Mouse (Mus musculus) adrenal gland, adult (tissue): ENCODE results near the gene C1qc.

Experiments
- DNase-seq, 2 experiments: peaks; one replicate each; pipeline ENCODE4 v3.0.0; 2022 to 2023; ENCODE audit warnings: low spot score in 1 of 2; ENCODE audit not compliant: inconsistent age in 2 of 2

The C1qc gene

DNA sequence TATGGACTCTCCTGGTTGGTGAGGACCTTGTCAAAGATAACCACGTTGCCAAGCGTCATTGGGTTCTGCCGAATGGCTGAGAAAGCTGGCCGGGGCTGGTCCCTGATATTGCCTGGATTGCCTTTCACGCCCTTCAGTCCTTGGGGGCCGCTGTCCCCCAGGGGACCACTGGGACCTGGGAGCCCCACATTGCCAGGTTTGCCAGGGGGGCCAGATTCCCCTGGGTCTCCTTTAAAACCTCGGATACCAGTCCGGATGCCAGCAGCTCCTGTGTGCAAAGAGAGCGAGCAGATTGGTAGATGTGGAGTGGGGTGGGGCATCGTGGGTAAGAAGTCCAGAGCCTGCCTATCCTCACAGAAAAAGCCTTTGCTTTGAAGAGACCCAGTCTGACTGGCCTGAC, 3.6 kb upstream of the C1qc start:
- DNase-seq = peak in 1 of 2 experiments; percentile 25

DNA sequence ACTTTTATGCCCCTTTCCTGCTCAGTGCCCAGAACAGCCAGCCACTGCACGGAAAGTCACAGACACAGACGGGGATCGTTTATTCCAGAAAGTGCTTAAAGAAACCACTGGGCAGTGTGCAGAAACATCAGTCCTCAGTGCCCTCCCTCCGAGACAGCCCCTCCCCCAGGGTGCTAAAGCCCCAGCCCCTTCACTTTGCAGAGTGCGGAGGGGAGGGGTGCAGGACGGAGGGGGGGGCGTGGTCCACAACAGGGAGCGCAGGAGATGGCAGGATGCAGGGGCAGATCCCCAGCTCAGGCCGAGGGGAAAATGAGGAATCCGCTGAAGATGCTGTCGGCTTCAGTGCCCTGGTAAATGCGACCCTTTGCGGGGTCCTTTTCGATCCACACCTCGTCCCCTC, 3.0 kb upstream of the C1qc start:
- DNase-seq = peak in 1 of 2 experiments; percentile 34

DNA sequence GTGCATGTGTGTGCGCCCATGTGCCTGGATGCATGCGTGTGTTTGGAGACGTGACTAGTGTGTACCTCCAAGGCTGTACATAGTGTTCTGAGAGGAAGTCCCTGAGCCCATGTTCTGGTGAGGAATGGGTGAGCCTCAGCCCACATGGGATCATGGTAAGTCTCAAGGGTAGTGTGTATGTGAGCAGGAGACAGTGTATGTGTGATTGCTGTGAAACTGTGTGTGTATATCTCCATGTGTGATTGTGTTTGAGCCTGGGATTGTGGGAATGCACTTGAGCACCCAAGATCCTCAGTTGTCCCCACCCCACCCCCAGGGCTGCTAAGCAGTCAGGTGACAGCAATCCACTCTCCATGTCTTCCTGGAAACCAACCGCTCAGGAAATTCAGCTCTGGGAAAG, 2.0 kb upstream of the C1qc start:
- DNase-seq = no peak

- peak in 1 of 2 experiments; percentile 65 for DNase-seq
These were observed 1.1 kb upstream of the C1qc start for GRCm38 (mm10) chr4:136893691-136894543.

DNA sequence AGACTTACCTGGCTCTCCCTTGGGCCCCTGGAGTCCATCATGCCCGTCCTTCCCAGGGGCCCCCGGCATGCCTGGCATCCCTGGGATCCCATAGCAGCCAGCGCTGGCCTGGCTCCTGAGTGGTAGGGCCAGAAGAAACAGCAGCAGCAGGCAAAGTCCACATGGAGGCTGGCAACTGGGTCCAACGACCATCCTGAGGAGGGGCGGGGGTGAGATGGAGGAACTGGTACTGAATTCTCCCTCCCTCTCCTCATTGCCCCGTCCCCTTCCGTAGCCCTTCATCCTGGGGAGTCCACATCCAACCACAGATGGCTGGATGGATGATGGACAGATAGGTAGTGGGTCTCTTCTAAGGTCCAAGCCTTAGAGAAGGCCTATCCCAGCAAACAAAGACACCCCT, 494 bp downstream of the C1qc start:
- no peak for DNase-seq

DNA sequence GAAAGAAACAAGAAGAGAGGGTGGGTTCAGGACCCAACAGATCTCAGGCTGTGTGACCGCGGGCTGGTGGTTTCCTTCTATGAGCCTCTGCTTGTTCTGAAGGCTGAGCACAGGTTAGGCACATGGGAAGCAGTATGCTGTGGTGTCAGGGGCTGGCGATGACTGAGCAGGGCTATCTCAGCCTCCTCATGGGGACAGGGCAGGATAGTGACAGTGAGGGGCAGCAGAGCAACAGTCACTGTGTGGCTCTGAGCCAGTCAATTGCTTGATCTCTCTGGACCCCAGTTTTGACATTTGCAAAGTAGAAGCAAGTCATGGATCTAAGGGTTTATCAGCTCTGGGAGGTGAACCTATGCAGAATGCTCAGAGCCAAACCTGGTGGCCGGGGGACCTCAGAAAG, 1.8 kb downstream of the C1qc start:
- no peak for DNase-seq

GRCm38 (mm10) chr4:136889981-136890380, 2.9 kb downstream of the C1qc start:
- DNase-seq = no peak

DNA sequence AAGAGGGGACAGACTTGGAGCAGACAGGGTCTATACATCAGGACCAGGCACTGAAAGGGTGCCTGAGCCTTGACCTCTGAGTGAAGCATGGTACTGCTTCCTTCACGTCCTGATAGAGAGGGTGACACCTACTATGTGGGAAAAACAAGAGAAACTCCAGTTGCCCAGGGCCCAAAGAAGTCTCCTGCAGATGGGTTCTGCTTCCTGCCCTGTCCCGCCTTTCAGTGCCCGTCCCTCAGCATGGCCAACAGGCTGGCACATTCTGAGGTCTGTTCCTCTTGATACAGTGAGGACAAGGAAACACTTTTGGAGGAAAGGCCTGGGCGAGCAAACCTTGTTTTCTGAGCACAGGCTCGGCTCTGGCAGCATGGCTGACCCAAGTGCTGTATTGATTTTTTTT, 5.2 kb downstream of the C1qc start:
- no peak for DNase-seq

DNA sequence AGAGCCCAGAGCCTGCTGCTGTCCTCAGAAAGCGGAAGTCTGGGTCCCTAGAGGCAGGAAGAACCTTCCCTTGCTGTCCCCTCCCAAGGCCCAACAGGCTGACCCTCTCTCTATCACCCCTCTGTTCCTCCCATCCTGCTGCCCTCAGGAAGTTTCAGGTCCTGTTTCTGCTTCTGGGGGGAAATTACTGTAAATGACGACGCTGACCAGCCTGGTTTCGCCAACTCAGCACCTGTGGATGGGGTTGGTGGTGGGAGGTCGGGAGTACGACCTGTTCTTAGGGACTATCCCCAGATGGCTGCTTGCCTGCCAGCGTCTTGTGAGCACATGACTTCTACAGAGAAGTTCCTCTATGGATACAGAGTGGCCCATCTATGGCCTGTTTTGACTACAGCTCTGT, 6.8 kb downstream of the C1qc start, which contains the start of gene C1qb:
Gene C1qb, minus strand, starts transcription at position 87 of the 400 bp plus-strand sequence.
- no peak for DNase-seq

GRCm38 (mm10) chr4:136878601-136879000, 14.3 kb downstream of the C1qc start:
- peak in 1 of 2 experiments; percentile 55 for DNase-seq

DNA sequence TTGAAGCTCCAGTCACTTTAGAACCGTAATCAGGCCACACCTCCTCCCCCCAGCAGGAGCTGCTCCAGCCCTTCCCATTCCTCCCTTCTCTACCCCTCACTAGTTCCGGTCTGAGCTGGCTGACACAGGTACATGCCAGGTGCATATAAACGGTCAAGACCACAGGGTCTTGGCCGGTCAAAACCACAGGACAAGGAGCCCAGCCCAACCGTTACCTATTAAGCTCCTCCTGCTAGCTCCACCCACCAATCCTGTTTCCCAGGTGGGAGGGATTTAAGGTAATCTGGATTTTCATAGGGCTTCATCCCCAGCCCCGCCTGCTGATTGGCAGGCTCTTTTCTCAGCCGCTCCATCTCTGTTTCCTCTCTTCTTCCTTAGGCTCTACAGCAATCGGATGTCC, 14.7 kb downstream of the C1qc start:
- no peak for DNase-seq

DNA sequence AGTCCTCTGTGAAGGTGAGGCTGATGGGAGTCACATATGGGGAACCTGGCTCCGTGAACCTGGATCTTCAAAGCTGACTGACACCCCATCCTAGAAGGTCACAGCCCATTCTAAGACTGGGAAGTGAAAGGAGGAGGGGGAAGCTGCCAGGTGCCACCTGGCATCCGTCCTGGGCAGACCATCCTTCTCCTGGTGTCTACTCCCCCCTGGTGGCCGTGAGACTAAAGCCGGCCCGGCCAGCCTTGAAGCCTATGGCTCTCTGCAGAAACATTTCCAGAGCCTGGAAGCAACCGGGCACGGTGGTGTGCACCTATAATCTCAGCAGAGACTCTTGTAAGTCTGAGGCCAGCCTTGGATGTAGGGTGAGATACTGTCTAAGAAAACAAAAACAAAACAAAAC, 15.9 kb downstream of the C1qc start:
- peak in 1 of 2 experiments; percentile 74 for DNase-seq

DNA sequence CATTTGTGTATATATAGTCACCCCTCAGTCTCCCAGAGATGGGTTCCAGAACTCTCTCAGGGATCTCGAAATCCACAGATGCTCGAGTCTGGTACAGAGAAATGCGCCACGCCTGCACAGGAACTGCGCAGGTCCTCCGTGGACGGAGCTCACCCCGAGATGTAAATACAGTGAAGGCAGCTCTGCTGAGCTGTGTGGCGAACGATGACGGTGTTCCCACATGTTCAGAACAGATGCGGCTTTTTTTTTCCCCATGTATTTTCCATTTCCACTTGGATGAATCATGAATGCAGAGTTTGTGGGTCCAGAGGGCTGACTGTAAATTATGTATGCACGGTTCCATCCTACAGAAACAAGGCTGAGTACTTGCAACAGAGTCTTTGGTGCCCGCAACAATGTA, 17.9 kb downstream of the C1qc start:
- DNase-seq = no peak

DNA sequence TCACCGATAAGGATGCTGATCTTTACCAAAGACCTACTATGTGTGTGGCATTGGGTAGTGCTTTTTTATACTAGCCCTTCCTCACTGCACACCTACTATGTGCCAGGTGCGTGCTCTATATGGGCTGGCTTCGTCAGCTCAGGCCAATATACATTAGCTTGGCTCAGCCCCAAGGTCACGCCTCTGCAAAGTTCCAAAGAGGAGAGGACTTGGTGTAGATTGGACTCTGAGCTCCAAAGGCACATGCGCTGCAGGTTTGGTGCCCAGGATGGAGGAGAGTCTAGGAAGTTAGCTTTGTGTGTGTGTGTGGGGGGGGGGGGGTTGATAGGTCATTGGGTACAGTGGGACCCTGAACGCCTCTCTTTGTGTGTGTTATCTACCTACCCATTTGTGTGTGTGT, 24.5 kb downstream of the C1qc start:
- DNase-seq = no peak

DNA sequence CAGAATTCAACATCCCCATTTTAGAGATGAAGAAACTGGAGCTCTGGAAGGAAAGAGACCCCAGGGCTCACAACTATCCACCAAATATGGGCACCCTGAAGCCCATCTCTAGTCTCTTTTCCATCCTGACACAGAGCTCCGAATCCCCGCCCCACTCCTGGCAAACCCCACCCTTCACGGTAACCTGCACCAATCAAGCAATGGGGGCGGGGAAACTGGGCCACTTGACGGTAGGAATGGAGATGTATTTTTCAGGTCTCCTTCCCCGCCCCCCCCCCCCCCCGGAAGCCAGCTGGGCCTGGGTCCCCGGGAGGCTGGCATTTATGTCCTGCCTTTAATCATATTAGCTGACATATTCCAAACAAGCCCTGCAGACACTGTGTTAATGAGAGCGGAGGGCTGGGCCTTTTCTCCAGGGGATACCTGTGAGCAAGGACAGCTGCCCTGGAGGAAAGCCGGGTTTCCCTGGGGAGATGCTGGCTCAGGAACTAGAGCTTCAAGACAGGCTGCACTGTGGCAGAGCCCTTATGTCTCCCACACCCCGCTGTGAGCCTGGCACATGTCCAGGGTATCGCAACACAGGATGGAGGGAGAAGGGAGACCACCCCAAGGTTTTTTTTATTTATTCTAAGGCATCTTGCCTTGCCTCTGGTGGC, 25.0 kb downstream of the C1qc start:
- no peak for DNase-seq

DNA sequence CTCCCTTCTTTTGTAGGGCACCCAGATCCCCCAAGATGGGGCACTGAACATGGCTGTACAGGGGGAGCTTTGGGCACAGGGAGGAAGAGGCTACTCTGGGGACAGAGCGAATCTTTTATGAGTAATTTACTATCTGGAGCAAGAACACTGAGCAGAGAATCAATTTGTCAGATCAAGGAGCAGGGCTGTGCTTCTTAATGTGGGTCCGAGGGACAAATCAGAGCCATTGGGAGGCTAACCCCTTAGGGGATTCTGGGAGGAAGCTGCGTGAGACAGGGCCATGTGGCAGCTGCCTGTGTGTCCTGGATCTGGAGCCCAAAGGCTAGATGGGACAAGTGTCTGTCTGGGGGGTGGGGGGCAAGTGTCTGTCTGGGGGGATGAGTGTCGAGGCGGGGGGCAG, 27.3 kb downstream of the C1qc start:
- DNase-seq = no peak

DNA sequence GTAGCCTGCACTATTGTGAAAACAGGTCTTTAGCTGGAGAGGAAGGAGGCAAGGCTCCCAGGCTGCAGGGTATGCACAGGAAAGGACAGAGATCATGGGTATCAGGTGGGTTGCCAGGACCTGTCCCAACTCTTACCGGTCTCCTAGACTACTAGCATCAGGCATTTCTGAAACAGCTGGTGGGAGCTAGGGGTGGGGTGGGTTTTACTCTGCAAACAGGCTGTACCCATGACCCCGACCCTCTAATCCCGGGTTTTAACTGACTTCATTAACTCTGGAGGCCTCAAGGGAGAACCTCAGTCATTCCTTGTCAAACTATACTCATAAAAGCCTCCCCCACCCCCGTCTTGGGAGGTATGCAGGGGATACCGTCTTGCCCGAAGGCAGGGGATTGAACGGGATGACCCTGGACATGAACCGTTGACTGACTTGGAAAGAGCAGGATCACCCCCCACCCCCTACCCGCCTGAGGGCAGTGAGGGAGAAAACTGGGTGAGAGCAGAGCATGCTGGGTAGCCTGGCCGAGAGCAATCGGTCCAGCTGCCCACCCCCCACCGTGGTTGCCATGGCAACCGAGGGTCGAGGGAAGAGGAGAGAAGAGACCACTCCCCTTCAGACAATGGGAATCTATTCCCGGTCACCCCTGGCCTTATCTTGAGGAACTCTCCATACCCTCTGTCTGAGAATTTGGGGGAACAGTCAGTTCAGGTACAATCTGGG, 28.0 kb downstream of the C1qc start:
- DNase-seq = no peak

DNA sequence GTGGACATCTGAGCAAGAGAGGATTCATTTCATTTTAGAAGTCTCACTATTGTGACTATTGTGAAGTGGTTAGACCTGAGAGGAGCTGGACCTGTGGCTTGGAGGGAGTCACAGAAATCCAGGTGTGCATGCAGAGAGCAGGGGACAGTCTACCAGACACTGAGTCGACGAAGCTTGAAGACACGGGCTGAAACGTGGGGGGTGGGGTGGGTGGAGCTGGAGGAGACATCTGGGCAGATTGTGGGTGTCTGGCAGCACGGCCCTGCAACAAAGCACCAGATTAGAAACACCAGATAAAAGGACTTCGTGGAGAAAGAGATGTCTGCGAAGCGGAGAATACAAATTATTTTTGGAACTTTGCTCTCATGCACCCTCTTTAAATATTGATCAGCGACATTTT, 29.3 kb downstream of the C1qc start:
- DNase-seq = no peak

DNA sequence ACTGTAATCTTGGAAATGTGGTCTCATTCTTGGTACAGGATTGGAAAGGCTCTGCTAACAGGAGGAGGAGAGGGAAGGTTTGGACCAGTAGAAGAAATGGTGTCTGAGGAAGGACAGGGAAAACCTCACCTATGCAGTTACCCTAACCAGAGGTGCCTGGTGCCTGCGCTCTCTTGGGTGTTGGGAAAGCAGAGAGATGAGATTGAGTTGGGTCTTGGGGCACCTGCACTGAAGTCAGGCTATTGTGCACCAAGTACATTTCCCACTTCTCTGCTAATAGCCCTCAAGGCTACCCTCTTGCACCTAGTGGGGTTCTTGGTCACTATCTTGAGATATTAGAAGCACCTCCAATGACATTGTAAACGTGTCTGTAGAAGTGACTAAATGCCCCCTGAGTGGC, 30.5 kb downstream of the C1qc start:
- no peak for DNase-seq

DNA sequence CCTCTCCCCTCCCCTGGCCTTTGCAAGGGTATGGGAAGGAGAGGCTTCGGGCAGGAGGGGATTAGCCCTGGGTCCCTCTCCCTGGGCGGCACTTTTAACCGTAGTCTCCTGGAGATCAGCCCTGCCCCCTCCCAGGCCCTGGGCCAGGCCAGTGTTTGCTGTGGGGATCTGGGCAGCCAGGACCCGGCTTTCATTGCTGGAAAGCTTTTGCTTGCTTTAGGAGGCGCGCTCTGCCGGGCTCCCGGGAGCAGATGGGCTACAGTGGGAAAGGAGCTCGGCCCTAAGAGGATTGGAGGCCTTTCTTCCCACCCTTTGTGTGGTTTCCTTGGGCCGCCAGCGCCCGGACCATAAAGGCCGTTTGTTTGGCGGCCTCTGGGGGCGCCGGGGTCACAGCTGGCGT, 31.1 kb downstream of the C1qc start:
- DNase-seq = no peak

DNA sequence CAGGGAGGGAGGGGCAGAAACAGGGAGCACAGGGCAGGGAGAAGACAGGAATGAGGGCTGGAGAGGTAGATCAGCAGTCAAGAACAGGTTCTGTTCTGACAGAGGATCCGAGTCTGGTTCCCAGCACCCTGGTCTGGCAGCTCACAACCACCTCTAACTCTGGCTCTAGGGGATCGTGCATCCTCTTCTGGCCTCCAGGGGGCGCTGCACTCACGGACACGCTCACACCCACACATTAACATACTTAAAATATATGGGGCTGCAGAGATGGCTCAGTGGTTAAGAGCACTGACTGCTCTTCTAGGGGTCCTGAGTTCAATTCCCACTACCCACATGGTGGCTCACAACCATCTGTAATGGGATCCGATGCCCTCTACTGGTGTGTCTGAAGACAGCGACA, 32.8 kb downstream of the C1qc start:
- no peak for DNase-seq

DNA sequence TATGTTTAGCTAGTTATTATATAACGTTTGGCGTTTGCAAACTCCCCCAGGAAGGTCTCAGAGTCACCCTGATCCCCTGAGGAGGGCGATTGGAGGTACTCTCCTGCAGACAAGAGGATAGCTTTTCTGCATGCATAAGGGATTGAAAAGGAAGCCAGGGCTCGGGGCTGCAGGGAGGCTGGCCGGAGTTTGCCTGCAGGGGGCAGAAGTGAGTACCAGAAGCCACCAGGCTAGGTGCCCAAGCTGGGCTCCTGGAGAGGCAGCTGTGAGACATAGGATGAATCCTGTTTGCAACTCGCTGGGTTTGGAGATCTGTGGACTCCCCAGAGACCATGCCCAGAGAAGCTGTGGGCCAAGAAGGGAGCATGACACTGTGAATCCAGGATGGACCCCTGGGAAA, 37.8 kb downstream of the C1qc start:
- DNase-seq = peak in 1 of 2 experiments; percentile 54
